Mouse (Mus musculus): Measurements from ENCODE around the gene Fuca1.

DNA sequence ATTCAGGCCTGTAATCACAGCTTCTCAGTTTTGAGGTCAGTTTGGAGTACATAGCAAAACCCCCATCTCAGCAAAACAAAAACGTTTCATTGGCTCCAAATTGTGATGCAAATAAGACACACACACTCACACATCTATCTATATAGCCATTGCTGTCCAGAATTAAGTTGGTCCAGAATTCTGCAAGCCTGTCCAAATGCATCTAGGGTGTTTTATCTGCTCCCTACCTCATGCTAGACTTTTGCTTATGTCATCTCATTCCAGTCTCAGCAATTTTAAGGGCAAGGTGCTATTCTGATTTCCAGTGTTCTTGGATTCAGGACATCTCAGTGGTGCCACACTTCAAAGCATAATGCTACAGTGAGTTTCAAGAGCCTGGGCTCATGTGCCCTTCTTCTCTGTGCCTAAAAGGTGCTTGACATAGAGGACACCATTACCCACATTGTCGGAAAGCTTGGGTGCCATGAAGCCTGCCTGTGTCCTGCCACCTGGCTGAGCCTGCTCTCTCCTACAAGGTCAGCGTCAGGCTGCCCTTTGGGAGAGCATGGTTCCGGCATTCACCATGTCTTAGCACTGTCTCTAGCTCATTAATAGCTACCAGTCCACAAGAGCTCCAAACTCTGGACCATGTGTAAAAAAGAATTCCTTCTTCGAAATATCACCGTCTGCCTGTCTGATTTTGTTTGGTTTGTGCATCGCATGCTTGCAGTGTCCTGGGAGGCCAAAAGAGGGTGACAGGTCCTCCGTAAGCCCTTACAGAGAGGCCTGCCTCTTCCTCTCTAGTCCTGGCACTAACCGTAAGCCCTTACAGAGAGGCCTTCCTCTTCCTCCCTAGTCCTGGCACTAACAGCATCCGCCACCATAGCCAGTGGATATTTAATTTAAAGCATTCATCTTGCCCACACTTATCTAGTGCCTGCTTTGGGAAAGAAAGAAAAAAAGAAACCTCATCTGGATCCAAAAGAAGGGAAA is 45.7 kb upstream of the Fuca1 start:
- TF ChIP-seq CTCF (IDR thresholded peaks at IDR 0.05; ENCODE audit: borderline replicate concordance, extremely low read depth, insufficient read depth, insufficient read length) = no peak
- no peak for TF ChIP-seq POLR2A (IDR thresholded peaks at IDR 0.05; ENCODE audit: borderline replicate concordance, extremely low read depth, insufficient read depth, insufficient read length, poor library complexity, severe bottlenecking)
